Mouse (Mus musculus): ENCODE results near the gene Macrod2.

Gene Macrod2

GRCm38 (mm10) chr2:142373978-142374377 lies 1978.9 kb downstream of the Macrod2 start:
- no peak for DNase-seq (ENCODE audit: low spot score)

- DNase-seq (ENCODE audit: low spot score), result no peak
Observed at GRCm38 (mm10) chr2:142380563-142380962, 1985.5 kb downstream of the Macrod2 start.

- DNase-seq (ENCODE audit: low spot score), result no peak
Observed at GRCm38 (mm10) chr2:142381081-142381579, 1986.0 kb downstream of the Macrod2 start.

DNA sequence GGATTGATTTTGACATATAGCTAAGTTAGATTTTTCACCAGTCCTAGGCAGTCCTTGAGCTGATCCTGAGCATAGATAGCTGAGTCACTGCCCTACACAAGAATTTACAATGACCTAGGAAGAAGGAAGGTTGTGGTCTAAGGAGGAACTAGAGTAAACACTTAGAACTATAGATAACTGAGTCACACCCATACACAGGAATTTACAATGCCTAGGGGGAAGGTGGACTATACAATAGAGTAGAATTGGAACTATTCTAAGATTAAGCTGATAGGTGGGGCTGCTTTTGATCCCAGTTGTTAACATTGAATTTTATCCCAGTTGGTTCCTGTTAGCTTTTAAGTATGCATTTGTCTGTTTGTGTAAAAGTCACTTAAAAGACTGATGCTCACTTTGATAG lies 1998.4 kb downstream of the Macrod2 start:
- no peak for DNase-seq (ENCODE audit: low spot score)

GRCm38 (mm10) chr2:142399490-142399889 lies 2004.4 kb downstream of the Macrod2 start:
- no peak for DNase-seq (ENCODE audit: low spot score)

DNA sequence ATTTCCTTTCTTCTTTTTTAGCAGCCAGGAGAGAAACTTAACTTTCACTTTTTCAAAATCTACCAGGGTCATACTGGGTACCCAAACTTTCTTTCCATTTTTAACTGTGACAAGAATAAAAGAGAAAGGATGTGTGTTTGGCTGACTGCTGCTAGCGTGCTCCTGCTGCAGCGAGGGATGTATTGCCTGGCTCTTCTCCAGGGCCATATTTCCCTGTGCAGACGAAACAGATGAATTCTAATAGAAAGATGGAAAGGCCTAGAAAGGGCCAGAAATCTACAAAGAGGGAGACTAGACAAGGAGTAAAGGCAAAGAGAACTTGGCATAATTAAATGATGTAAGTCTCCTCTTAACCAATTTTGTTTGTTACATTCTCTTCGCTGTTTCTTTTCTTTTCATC lies 2005.7 kb downstream of the Macrod2 start:
- DNase-seq (ENCODE audit: low spot score), result no peak

DNA sequence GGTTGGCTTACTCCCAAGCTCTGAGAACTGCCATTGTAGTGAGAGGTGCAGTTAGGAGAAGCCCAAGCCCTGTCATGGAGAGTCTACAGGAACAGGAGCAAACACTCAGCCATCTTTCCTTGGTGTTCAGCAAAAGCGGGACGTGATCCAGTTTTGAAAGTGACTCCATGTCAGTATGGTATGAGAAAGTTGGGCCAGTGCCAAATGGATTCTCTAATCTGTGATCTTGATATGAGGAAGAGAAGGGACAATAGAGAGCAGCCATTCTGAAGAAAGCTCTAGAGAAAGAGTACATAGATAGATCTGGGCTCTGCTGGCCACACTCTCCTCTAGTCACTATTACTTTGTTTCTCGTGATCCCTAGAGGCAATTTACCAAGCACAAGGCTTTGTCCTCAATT lies 2006.2 kb downstream of the Macrod2 start:
- no peak for DNase-seq (ENCODE audit: low spot score)

DNA sequence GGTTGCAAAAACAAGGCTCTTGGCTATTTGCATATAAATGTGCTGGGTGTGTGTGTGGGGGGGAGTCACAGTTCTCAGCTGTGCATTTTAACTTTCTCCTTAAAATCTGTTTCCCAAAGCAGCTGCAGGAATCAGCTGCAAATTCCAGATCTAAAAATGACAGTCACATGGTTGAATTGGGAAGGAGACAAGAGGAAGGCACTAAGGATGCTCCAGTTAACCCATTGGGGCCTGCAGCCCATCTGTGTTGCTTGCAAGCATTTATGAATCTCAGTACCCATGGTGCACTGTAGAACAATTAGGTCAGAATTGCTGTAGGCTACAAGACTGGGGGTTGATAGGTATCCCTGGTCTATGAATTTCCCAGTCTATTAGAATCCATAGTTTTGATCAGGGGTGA lies 2008.3 kb downstream of the Macrod2 start:
- no peak for DNase-seq (ENCODE audit: low spot score)

DNA sequence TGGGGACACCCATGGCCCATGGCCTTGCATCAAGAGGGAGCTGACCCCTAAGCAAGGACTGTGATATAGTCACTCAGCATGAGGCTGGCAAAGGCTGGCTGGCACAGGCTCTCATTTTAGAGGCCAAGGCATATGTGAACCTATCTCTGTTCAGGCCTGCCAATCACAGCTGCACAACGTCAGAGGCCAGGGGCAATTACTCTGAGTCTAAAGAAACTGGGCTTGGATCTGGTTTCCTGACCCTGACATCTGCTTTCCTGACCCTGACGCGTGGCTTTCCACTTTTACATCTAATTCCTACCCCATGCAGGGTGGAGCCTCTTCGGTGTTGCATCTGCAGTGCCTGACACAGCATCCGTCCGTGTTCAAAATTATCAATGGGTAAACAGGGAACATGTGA lies 2009.2 kb downstream of the Macrod2 start:
- no peak for DNase-seq (ENCODE audit: low spot score)

- DNase-seq (ENCODE audit: low spot score), result no peak
Observed at GRCm38 (mm10) chr2:142407341-142407740, 2012.2 kb downstream of the Macrod2 start.

DNA sequence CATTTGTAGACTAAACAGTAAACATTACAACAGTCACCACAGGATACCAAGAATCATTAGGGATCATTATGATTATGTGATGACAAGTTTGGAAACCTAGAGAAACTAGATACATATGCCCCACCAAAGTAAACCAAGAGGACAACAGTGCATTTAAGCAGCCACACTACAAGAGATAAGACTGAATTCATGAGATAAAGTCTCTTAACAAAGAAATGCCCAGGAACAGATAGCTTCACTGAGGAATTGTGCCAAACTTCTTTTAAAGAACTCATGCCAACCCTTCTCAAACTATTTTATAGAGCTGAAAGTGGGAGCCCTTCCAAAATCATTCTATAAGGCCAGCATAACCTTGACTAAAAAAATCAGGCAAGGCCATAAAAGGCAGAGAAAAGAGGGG lies 2015.0 kb downstream of the Macrod2 start:
- no peak for DNase-seq (ENCODE audit: low spot score)

- no peak for DNase-seq (ENCODE audit: low spot score)
Observed at GRCm38 (mm10) chr2:142433126-142433525, 2038.0 kb downstream of the Macrod2 start.

GRCm38 (mm10) chr2:142434731-142435130 lies 2039.6 kb downstream of the Macrod2 start:
- no peak for DNase-seq (ENCODE audit: low spot score)

DNA sequence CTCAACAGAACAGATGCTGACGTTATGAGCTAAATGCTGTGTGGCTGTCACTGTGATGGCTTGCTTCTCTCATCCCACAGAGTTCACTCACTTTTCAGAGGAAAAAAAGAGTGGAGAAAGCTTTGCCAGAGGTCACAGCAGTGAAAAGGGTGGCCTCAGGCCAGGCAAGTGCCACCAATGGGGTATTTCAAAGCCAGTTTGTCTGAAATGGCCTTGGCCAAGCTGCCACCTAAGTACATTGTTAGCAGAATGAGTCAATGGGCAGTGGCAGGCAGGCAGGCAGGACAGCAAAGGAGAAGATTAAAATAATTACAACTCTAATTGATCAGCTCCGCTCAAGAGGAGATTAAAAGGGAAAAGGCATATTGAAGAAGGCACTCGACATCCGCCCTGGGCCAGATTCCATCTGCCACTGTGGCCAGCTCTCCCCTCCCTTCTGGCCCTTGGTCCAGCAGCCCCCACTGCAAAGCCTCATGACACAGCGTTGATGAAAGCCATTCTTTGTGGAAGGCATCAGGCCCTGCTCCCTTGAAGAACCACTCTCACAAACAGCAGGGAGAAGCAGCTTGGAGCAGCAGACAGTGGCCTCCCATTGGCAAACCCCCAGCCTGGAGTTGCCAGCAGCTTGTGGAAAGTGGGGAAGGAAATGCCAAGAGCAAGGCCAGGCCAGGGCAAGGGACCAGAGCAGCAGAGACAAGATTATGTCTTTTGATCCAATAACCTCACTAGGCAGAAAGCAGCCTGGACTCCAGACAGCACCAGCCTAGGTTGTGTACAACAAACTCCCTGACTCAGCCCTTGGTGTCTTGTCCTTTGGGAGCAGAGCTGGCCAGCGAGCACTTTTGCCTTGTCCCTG lies 2042.7 kb downstream of the Macrod2 start:
- DNase-seq (ENCODE audit: low spot score), result peak; percentile 26

All from lung, postnatal 25 days (tissue).